Mouse (Mus musculus): ENCODE results near the gene Gm28635. TPM values are rescaled to one million over a fixed set of nuclear protein-coding genes. Genes with fewer than 3 reads are reported as not detected.

Gene Gm28635
- polyA plus RNA-seq, 1 experiment from 2014 or later: not detected

DNA sequence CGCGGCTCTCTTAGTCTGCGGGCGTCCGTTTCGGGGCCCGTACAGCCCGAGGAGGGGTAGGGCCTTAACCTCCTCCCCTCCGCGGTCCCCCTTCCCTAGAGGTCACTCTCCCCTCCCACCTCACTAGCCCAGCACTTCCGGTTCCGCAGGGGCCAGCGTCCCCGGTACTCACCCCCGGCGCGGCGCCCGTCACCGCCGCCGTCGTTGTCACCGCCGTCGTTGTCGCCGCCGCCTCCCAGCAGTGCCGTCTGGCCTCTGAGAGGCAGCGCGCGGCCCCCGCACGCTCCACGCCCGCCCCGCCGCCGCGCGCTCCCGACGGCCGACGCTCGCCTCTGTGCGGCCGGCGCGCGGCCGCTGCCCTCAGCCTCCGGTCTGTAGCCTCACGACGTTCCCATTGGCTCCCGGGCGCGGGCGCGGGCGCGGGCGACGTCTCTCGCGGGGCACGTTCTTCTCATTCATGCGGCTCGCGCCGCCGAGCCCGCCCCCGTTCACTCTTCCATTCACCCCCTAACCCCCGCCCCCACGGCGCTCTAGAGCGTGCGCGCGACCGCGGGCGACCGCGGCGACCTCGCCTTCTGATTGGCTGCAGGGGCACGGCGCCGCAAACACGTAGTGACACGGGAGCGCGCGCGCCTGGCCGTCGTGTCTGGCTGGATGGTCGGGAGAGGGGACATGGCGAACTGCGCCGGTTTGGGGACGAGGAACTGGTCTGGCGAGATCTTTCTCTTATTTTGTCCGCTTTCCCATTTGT is 37.1 kb upstream of the Gm28635 start, which contains the start of gene Zdhhc5:
Zdhhc5 (minus strand) TSS at position 370 of the 751 bp plus-strand sequence.
- Histone ChIP-seq H3K36me3 (peaks cover 13% of the 10 kb centered on the region; the same call in 1 of the 2 replicates), H3K4me1 (replicated peaks) (peaks cover 20% of the 10 kb centered on the region), H3K4me3 (peak within 1 kb of the TSS; percentile 98), H3K27me3 (no peaks in the 10 kb centered on the region), H3K27ac (peak within 1 kb of the TSS; percentile 98), H3K9ac (peak within 1 kb of the TSS; percentile 99), H3K9me3 (replicated peaks) (no peaks in the 10 kb centered on the region), H3K4me2 (peak within 1 kb of the TSS; percentile 79)
- peak; percentile 92 for ATAC-seq (replicated peaks; ENCODE audit: insufficient number of reproducible peaks, insufficient read depth, low FRiP score, low read depth)
- WGBS: under 1% methylated on average over 89 of the region's 107 CpGs

- peak; percentile 8 for ATAC-seq (replicated peaks; ENCODE audit: insufficient number of reproducible peaks, insufficient read depth, low FRiP score, low read depth)
- H3K4me1 ChIP-seq (replicated peaks): peaks cover 20% of the 10 kb centered on the region
- no peaks in the 10 kb centered on the region for H3K27me3 ChIP-seq
- peak overlapping the region; percentile 98 for H3K27ac ChIP-seq
- H3K4me3 ChIP-seq: peak overlapping the region; percentile 98
- no peaks in the 10 kb centered on the region for H3K9me3 ChIP-seq (replicated peaks)
- H3K36me3 ChIP-seq: peaks cover 17% of the 10 kb centered on the region; the same call in 1 of the 2 replicates
- peak overlapping the region; percentile 79 for H3K4me2 ChIP-seq
- 1% methylated on average over 19 of the region's 26 CpGs for WGBS
- peak overlapping the region; percentile 99 for H3K9ac ChIP-seq
These were observed 36.6 kb upstream of the Gm28635 start for GRCm38 (mm10) chr2:84714422-84714810.

GRCm38 (mm10) chr2:84711898-84712297 is 34.1 kb upstream of the Gm28635 start:
- ATAC-seq (replicated peaks; ENCODE audit: insufficient number of reproducible peaks, insufficient read depth, low FRiP score, low read depth): no peak
- no peaks in the 10 kb centered on the region for H3K27me3 ChIP-seq
- peaks cover 24% of the 10 kb centered on the region; the same call in 1 of the 2 replicates for H3K36me3 ChIP-seq
- WGBS: 90% methylated on average over 2 of the region's 2 CpGs
- no peak overlapping the region for H3K27ac ChIP-seq
- H3K9ac ChIP-seq: no peak overlapping the region
- no peak overlapping the region for H3K4me2 ChIP-seq
- no peaks in the 10 kb centered on the region for H3K9me3 ChIP-seq (replicated peaks)
- H3K4me1 ChIP-seq (replicated peaks): peaks cover 17% of the 10 kb centered on the region
- H3K4me3 ChIP-seq: no peak overlapping the region

DNA sequence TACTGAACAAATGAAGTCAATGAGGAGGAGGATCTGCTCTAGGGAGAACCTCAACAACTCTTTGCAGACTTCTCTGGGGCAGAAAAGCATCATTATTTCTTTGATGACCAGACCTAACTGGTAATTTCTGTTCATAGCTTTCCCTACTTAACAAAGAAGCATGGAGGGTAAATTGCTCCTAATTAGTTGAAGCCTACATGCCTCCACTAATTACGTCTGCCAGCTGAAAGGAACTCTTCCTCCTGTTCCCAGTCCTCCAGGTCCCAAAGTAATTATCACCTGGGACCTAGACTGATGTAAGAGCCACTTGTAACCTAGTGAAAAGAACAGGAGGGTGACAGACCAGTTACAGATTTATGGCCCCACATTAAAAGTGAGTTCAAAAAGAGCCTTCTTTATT is 29.7 kb upstream of the Gm28635 start:
- H3K27me3 ChIP-seq: no peaks in the 10 kb centered on the region
- no peak for ATAC-seq (replicated peaks; ENCODE audit: insufficient number of reproducible peaks, insufficient read depth, low FRiP score, low read depth)
- H3K4me1 ChIP-seq (replicated peaks): peaks cover 2% of the 10 kb centered on the region; the same call in 1 of the 2 replicates
- H3K9ac ChIP-seq: no peak overlapping the region
- no peak overlapping the region for H3K27ac ChIP-seq
- no peaks in the 10 kb centered on the region for H3K9me3 ChIP-seq (replicated peaks)
- no peak overlapping the region for H3K4me2 ChIP-seq
- peaks cover 34% of the 10 kb centered on the region for H3K36me3 ChIP-seq
- no peak overlapping the region for H3K4me3 ChIP-seq
- 79% methylated on average over 1 of the region's 1 CpGs for WGBS

GRCm38 (mm10) chr2:84705295-84705694 is 27.5 kb upstream of the Gm28635 start:
- peaks cover 33% of the 10 kb centered on the region for H3K36me3 ChIP-seq

GRCm38 (mm10) chr2:84704329-84704728 is 26.5 kb upstream of the Gm28635 start:
- Histone ChIP-seq H3K9me3 (replicated peaks) (no peaks in the 10 kb centered on the region), H3K27ac (0 out of 2 replicates have a peak overlapping the region, but pooled peaks have one; percentile 20), H3K9ac (no peak overlapping the region), H3K4me3 (no peak overlapping the region), H3K36me3 (peaks cover 25% of the 10 kb centered on the region), H3K27me3 (no peaks in the 10 kb centered on the region), H3K4me2 (no peak overlapping the region), H3K4me1 (replicated peaks) (0 out of 2 replicates have a peak, but pooled peaks cover 2% of the 10 kb centered on the region)
- no peak for ATAC-seq (replicated peaks; ENCODE audit: insufficient number of reproducible peaks, insufficient read depth, low FRiP score, low read depth)
- 64% methylated on average over 5 of the region's 5 CpGs for WGBS

More at GRCm38 (mm10) chr2:84705295-84705694, 27.5 kb upstream of the Gm28635 start:
- no peaks in the 10 kb centered on the region for H3K27me3 ChIP-seq
- no peaks in the 10 kb centered on the region for H3K9me3 ChIP-seq (replicated peaks)
- H3K9ac ChIP-seq: no peak overlapping the region
- WGBS: 94% methylated on average over 1 of the region's 1 CpGs
- H3K4me1 ChIP-seq (replicated peaks): 0 out of 2 replicates have a peak, but pooled peaks cover 2% of the 10 kb centered on the region
- no peak overlapping the region for H3K4me2 ChIP-seq
- ATAC-seq (replicated peaks; ENCODE audit: insufficient number of reproducible peaks, insufficient read depth, low FRiP score, low read depth): no peak
- H3K27ac ChIP-seq: no peak overlapping the region
- H3K4me3 ChIP-seq: no peak overlapping the region

- no peak overlapping the region for H3K4me3 ChIP-seq
- H3K4me2 ChIP-seq: no peak overlapping the region
- H3K27ac ChIP-seq: no peak overlapping the region
- H3K4me1 ChIP-seq (replicated peaks): 0 out of 2 replicates have a peak, but pooled peaks cover 2% of the 10 kb centered on the region
- peaks cover 25% of the 10 kb centered on the region for H3K36me3 ChIP-seq
- WGBS: 85% methylated on average over 1 of the region's 1 CpGs
- H3K9ac ChIP-seq: no peak overlapping the region
- H3K9me3 ChIP-seq (replicated peaks): no peaks in the 10 kb centered on the region
- H3K27me3 ChIP-seq: no peaks in the 10 kb centered on the region
- ATAC-seq (replicated peaks; ENCODE audit: insufficient number of reproducible peaks, insufficient read depth, low FRiP score, low read depth): no peak
These were observed 25.7 kb upstream of the Gm28635 start for GRCm38 (mm10) chr2:84703497-84703896.

DNA sequence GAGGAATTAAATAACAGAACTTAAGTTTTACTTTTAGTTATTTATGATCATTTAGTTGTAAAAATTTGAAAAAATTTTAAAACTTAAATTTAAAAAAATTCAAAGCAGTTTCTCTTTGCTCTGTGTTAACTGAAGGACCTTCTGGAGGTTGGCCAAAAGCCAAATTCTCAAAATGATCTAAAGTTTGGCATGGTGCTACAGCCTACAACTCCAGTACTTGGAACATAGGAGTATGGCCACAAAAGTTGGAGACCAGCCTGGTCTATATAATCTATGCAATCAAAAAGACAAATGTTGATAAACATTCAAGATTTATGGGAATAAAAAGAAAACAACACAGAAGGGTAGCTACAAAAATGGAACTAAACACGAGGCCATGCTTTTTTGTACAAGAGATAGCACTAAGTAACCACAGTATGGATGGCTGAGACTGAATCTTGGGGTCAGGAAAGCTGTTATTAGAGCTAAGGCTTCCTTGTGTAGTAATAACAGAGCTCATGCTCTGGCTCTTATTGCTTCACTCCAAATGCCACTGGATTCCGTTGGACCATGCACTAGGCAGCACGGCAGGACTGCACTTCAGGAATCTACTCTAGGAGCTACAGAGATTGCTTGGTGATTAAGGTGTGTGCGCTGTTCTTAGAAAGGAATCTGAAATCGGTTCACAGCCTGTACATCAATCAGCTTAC is 17.3 kb upstream of the Gm28635 start:
- Histone ChIP-seq H3K4me1 (replicated peaks) (no peaks in the 10 kb centered on the region), H3K9me3 (replicated peaks) (no peaks in the 10 kb centered on the region), H3K9ac (no peak overlapping the region), H3K36me3 (peaks cover 62% of the 10 kb centered on the region), H3K27me3 (no peaks in the 10 kb centered on the region), H3K27ac (no peak overlapping the region), H3K4me3 (no peak overlapping the region), H3K4me2 (no peak overlapping the region)
- ATAC-seq (replicated peaks; ENCODE audit: insufficient number of reproducible peaks, insufficient read depth, low FRiP score, low read depth): no peak
- WGBS: 83% methylated on average over 5 of the region's 5 CpGs

GRCm38 (mm10) chr2:84690050-84690449 is 12.2 kb upstream of the Gm28635 start:
- peaks cover 89% of the 10 kb centered on the region for H3K36me3 ChIP-seq
- no peak for ATAC-seq (replicated peaks; ENCODE audit: insufficient number of reproducible peaks, insufficient read depth, low FRiP score, low read depth)
- WGBS: 89% methylated on average over 12 of the region's 12 CpGs
- H3K4me3 ChIP-seq: no peak overlapping the region
- H3K27ac ChIP-seq: no peak overlapping the region
- no peak overlapping the region for H3K9ac ChIP-seq
- no peak overlapping the region for H3K4me2 ChIP-seq
- no peaks in the 10 kb centered on the region for H3K9me3 ChIP-seq (replicated peaks)
- no peaks in the 10 kb centered on the region for H3K27me3 ChIP-seq
- H3K4me1 ChIP-seq (replicated peaks): no peaks in the 10 kb centered on the region

DNA sequence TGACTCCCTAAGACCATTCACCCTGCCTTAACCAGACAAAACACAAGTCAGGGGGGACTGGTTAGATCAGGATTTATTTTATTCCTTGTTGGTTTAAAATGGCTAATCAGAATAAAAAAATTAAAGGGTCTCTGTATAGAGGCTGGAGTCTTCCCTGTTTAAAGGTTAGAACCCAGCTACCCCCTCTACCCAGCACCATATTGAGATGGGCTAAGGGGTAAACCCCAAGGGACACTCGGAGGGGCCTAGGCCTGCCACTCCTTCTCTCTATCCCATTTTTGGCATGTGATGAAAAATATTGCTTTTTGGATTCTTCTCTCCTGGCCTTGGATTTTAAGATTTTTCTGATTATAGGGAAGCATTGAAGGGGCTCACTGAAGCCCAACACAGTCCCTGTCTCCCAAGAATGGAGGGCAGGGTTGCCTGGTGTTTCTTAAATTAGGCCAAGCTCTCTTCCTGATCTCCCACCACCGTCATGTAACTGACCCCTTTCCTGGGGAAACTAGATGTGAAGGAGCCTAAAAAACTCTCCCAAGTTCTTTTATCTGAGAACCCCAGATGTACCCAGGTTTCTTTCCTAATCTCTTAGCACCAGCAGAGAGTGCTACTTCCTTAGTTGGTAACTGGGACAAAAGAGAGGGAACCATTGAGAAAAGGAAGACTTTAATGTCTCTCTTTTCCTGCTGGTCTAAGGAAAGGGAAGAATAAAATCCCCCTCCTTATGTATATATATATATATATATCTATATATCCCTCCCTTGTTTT is 10.4 kb upstream of the Gm28635 start:
- Histone ChIP-seq H3K36me3 (peaks cover 77% of the 10 kb centered on the region), H3K27ac (no peak overlapping the region), H3K27me3 (no peaks in the 10 kb centered on the region), H3K9me3 (replicated peaks) (no peaks in the 10 kb centered on the region), H3K4me3 (no peak overlapping the region), H3K4me2 (no peak overlapping the region), H3K4me1 (replicated peaks) (no peaks in the 10 kb centered on the region), H3K9ac (no peak overlapping the region)
- WGBS: 73% methylated on average over 2 of the region's 2 CpGs
- no peak for ATAC-seq (replicated peaks; ENCODE audit: insufficient number of reproducible peaks, insufficient read depth, low FRiP score, low read depth)

- Histone ChIP-seq H3K4me1 (replicated peaks) (peaks cover 11% of the 10 kb centered on the region), H3K9ac (no peak overlapping the region), H3K36me3 (peaks cover 27% of the 10 kb centered on the region), H3K9me3 (replicated peaks) (no peaks in the 10 kb centered on the region), H3K4me3 (no peak overlapping the region), H3K27ac (no peak overlapping the region; the same call in 1 of the 2 replicates), H3K4me2 (no peak overlapping the region), H3K27me3 (no peaks in the 10 kb centered on the region)
- ATAC-seq (replicated peaks; ENCODE audit: insufficient number of reproducible peaks, insufficient read depth, low FRiP score, low read depth): no peak
- WGBS: 30% methylated on average over 6 of the region's 6 CpGs
These were observed 4.9 kb upstream of the Gm28635 start for GRCm38 (mm10) chr2:84682605-84683183.
